Mouse (Mus musculus): ENCODE measurements around the gene Olfr1286. TPM values are rescaled to one million over a fixed set of nuclear protein-coding genes. Genes with fewer than 3 reads are reported as not detected.

Olfr1286 gene
- total RNA-seq (2012; rRNA removed) (not detected in 2 replicates), polyA plus RNA-seq (2012; ENCODE audit: insufficient read depth in 1 of 2, insufficient read length in 2 of 2, low read depth in 1 of 2, low replicate concordance in 2 of 2, missing spikeins in 1 of 2) (not detected)

GRCm38 (mm10) chr2:111422931-111423330, at the start of gene Olfr1286:
TSS of gene Olfr1286 (minus strand) at chr2:111423115.
- no peak for DNase-seq (ENCODE audit: low read depth, low spot score)
- Histone ChIP-seq H3K4me3 (ENCODE audit: control insufficient read depth in 1 of 2, insufficient read depth in 1 of 2, low read depth in 2 of 2, low read length in 2 of 2) (no peak within 1 kb of the TSS), H3K27ac (ENCODE audit: control insufficient read depth, low read depth, low read length) (no peak within 1 kb of the TSS), H3K9me3 (replicated peaks; ENCODE audit: insufficient read depth, low read length) (no peaks in the 10 kb centered on the region), H3K36me3 (ENCODE audit: control insufficient read depth in 1 of 2, insufficient read depth in 2 of 2, low read length in 2 of 2) (no peaks in the 10 kb centered on the region), H3K9ac (ENCODE audit: control insufficient read depth, low read depth, low read length, poor library complexity, severe bottlenecking) (no peak within 1 kb of the TSS), H3K4me1 (ENCODE audit: control insufficient read depth in 1 of 2, insufficient read depth in 2 of 2, low read length in 2 of 2) (no peaks in the 10 kb centered on the region), H3K79me2 (ENCODE audit: control insufficient read depth, insufficient read depth, low read length, poor library complexity) (no peaks in the 10 kb centered on the region), H3K27me3 (ENCODE audit: control insufficient read depth in 1 of 2, insufficient read depth in 2 of 2, low read length in 2 of 2) (no peaks in the 10 kb centered on the region)
- TF ChIP-seq TAL1 (IDR thresholded peaks at IDR 0.05; ENCODE audit: low read length): no peak
- no peak for TF ChIP-seq BHLHE40 (IDR thresholded peaks at IDR 0.05; ENCODE audit: borderline replicate concordance, low read depth, low read length)
- no peak for TF ChIP-seq ELF1 (IDR thresholded peaks at IDR 0.05; ENCODE audit: low read depth, low read length)
- TF ChIP-seq CTCF (IDR thresholded peaks at IDR 0.05 in 2 of 3, conservative IDR thresholded peaks at IDR 0.05 in 1 of 3; ENCODE audit: control insufficient read depth in 1 of 3, insufficient read depth in 1 of 3, low read depth in 2 of 3, low read length in 3 of 3, poor library complexity in 1 of 3, severe bottlenecking in 1 of 3): no peak
- TF ChIP-seq USF2 (IDR thresholded peaks at IDR 0.05; ENCODE audit: borderline replicate concordance in 1 of 2, insufficient read depth in 1 of 2, low read depth in 1 of 2, low read length in 2 of 2): no peak
- no peak for TF ChIP-seq POLR2AphosphoS2 (IDR thresholded peaks at IDR 0.05; ENCODE audit: low read length)
- TF ChIP-seq MAZ (IDR thresholded peaks at IDR 0.05; ENCODE audit: low read depth, low read length): no peak
- TF ChIP-seq SIN3A (IDR thresholded peaks at IDR 0.05; ENCODE audit: low read length): no peak
- no peak for TF ChIP-seq TBP (IDR thresholded peaks at IDR 0.05; ENCODE audit: low read depth, low read length)
- no peak for TF ChIP-seq GABPA (IDR thresholded peaks at IDR 0.05; ENCODE audit: low read depth, low read length)
- TF ChIP-seq MYC (IDR thresholded peaks at IDR 0.05; ENCODE audit: low read depth, low read length): no peak
- no peak for TF ChIP-seq RCOR1 (IDR thresholded peaks at IDR 0.05; ENCODE audit: low read depth, low read length)
- TF ChIP-seq MXI1 (IDR thresholded peaks at IDR 0.05; ENCODE audit: low read depth, low read length): no peak

- no peak for DNase-seq (ENCODE audit: low read depth, low spot score)
- H3K9me3 ChIP-seq (replicated peaks; ENCODE audit: insufficient read depth, low read length): no peaks in the 10 kb centered on the region
- no peak within 1 kb of the TSS for H3K27ac ChIP-seq (ENCODE audit: control insufficient read depth, low read depth, low read length)
- no peaks in the 10 kb centered on the region for H3K4me1 ChIP-seq (ENCODE audit: control insufficient read depth in 1 of 2, insufficient read depth in 2 of 2, low read length in 2 of 2)
- H3K36me3 ChIP-seq (ENCODE audit: control insufficient read depth in 1 of 2, insufficient read depth in 2 of 2, low read length in 2 of 2): no peaks in the 10 kb centered on the region
- no peaks in the 10 kb centered on the region for H3K79me2 ChIP-seq (ENCODE audit: control insufficient read depth, insufficient read depth, low read length, poor library complexity)
- TF ChIP-seq ELF1 (IDR thresholded peaks at IDR 0.05; ENCODE audit: low read depth, low read length): no peak
- TF ChIP-seq E2F4 (IDR thresholded peaks at IDR 0.05; ENCODE audit: borderline replicate concordance, low read depth, low read length): no peak
- no peak for TF ChIP-seq SMC3 (IDR thresholded peaks at IDR 0.05; ENCODE audit: low read depth, low read length)
- no peak for TF ChIP-seq MYC (IDR thresholded peaks at IDR 0.05; ENCODE audit: low read depth, low read length)
- no peak for TF ChIP-seq ZMIZ1 (IDR thresholded peaks at IDR 0.05; ENCODE audit: low read depth, low read length)
- no peak for TF ChIP-seq TCF12 (IDR thresholded peaks at IDR 0.05; ENCODE audit: low read depth, low read length)
- no peak for TF ChIP-seq UBTF (IDR thresholded peaks at IDR 0.05; ENCODE audit: borderline replicate concordance, insufficient read depth, low read depth, low read length)
- TF ChIP-seq ZNF384 (IDR thresholded peaks at IDR 0.05; ENCODE audit: low read depth, low read length): no peak
- TF ChIP-seq POLR2A (IDR thresholded peaks at IDR 0.05; ENCODE audit: control insufficient read depth in 1 of 2, insufficient read depth in 1 of 2, low read depth in 1 of 2, low read length in 2 of 2, poor library complexity in 1 of 2): no peak
- TF ChIP-seq BHLHE40 (IDR thresholded peaks at IDR 0.05; ENCODE audit: borderline replicate concordance, low read depth, low read length): no peak
- TF ChIP-seq CHD1 (IDR thresholded peaks at IDR 0.05; ENCODE audit: low read depth, low read length): no peak
- no peak for TF ChIP-seq CHD2 (IDR thresholded peaks at IDR 0.05; ENCODE audit: low read length)
- no peak for TF ChIP-seq MAFK (IDR thresholded peaks at IDR 0.05; ENCODE audit: borderline replicate concordance, low read depth, low read length)
- no peaks in the 10 kb centered on the region for H3K27me3 ChIP-seq (ENCODE audit: control insufficient read depth in 1 of 2, insufficient read depth in 2 of 2, low read length in 2 of 2)
- H3K4me3 ChIP-seq (ENCODE audit: control insufficient read depth in 1 of 2, insufficient read depth in 1 of 2, low read depth in 2 of 2, low read length in 2 of 2): no peak within 1 kb of the TSS
- no peak within 1 kb of the TSS for H3K9ac ChIP-seq (ENCODE audit: control insufficient read depth, low read depth, low read length, poor library complexity, severe bottlenecking)
Measured at GRCm38 (mm10) chr2:111448842-111449241, 25.9 kb upstream of the Olfr1286 start, which contains the start of gene Olfr1287. TSS of gene Olfr1287 (plus strand) at chr2:111449142.

Measured in MEL (cell line).